Mouse (Mus musculus) lung, postnatal 25 days (tissue): ENCODE measurements around the gene St3gal2.
"Not testable (repeated sequence)": the region's sequence is repeated elsewhere in the genome, so short reads cannot be mapped to it uniquely, and the experiment has no call there.

Experiments
- DNase-seq: peaks from one replicate; pipeline ENCODE4 v3.0.0; 2022; ENCODE audit warnings: low spot score

St3gal2 gene

GRCm38 (mm10) chr8:110944276-110944876 lies 24.7 kb downstream of the St3gal2 start:
- DNase-seq = no peak

- no peak for DNase-seq
Observed at GRCm38 (mm10) chr8:110945716-110946115, 26.0 kb downstream of the St3gal2 start.

DNA sequence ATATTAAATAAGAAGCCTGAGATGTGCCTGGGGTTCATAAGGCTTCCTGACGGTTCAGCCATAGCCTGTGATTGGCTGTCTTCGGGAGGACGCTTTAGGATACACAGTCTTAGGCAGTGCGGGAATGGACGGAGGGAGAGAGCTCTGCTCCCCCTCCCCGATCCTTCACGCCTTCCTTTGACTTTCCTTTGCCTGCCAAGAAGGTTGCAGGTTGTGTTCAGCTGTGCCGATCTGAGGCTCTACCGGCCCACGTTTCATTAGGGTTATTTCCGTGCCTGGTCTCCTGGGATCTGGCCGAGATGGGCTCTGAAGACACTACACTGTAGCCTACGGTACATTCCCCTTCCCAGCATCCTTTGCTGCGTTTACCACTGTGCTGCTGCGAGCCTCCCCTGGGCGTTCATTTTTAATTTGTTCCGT lies 30.4 kb downstream of the St3gal2 start:
- peak; percentile 43 for DNase-seq

GRCm38 (mm10) chr8:110954776-110955175 lies 35.1 kb downstream of the St3gal2 start:
- DNase-seq = no peak

GRCm38 (mm10) chr8:110956619-110957450 lies 37.1 kb downstream of the St3gal2 start:
- DNase-seq = no peak

GRCm38 (mm10) chr8:110957471-110957870 lies 37.7 kb downstream of the St3gal2 start:
- no peak for DNase-seq

GRCm38 (mm10) chr8:110958135-110958534 lies 38.4 kb downstream of the St3gal2 start:
- no peak for DNase-seq

GRCm38 (mm10) chr8:110958553-110958952 lies 38.8 kb downstream of the St3gal2 start:
- DNase-seq = not testable (repeated sequence)

DNA sequence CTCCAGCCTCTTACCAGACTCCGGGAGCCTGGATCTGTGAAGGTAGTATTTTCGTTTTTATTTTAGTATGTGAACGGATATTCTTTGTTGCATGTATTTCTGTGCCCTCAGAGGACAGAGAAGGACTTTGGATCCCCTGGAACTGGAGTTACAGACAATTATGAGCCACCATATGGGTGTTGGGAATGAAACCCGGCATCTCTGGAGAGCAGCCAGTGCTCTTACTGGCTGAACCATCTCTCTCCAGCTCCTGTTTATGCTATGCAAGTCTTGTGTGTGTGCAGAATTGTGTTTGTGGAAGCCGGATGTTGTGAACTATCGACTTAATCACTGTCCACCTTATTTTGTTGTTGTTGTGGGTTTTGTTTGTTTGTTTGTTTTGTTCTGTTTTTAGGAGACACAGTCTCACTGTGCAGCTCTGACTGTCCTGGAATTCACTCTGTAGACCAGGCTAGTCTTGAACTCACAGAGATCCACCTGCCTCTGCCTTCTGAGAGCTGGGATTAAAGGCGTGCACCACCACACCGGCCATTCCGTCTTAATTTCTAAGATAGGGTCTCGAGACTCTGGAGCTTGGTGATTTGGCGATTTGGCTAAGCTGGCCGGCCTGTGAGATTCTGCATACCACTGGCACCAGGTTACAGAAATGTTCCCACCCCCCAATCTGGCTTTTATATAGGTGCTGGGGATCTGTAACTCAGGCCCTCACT lies 39.5 kb downstream of the St3gal2 start:
- no peak for DNase-seq

GRCm38 (mm10) chr8:110959906-110960305 lies 40.2 kb downstream of the St3gal2 start:
- no peak for DNase-seq

DNA sequence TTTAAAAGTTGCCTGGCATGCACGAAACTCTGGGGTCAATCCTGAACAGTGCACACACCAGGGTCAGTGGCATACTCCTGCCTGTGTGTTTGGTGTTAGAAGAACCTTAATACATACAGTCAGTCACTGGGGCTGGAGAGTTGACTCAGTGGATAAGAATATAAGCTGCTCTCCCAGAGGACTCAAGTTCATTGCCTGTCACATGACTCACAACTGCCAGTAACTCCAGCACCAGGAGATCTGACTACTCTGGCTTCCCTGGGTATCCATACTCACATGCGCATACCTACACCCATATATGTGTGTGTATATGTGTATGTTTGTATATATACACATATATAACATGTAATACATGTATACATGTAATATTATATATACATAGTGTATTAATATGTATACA lies 43.3 kb downstream of the St3gal2 start:
- no peak for DNase-seq

GRCm38 (mm10) chr8:110964666-110965065 lies 44.9 kb downstream of the St3gal2 start:
- DNase-seq = no peak

GRCm38 (mm10) chr8:110965594-110965993 lies 45.9 kb downstream of the St3gal2 start:
- peak; percentile 91 for DNase-seq

GRCm38 (mm10) chr8:110966586-110966985 lies 46.9 kb downstream of the St3gal2 start:
- DNase-seq = peak; percentile 61

- DNase-seq = no peak
Observed at GRCm38 (mm10) chr8:110967326-110967725, 47.6 kb downstream of the St3gal2 start.

GRCm38 (mm10) chr8:110969910-110970770 lies 50.4 kb downstream of the St3gal2 start:
- peak; percentile 92 for DNase-seq

- not testable (repeated sequence) for DNase-seq
Observed at GRCm38 (mm10) chr8:110976532-110976931, 56.8 kb downstream of the St3gal2 start.

DNA sequence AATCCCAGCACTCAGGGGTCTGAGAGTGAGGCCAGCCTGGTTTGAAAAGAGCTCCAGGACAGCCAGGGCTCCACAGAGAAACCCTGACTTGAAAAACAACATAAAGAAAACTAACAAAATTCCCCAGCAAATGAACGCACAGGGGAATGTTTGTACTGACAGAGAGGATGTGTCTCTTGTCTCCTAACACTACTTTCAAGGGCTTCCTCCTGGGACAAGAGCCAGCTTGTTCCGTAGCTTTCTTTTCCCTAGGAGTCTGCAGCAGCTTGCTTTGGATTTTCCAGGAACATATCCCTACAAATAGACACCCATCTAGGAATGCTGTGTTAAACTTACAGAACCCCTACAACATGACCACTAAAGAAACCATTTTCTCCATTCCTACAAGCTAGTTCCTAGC lies 58.3 kb downstream of the St3gal2 start:
- not testable (repeated sequence) for DNase-seq

DNA sequence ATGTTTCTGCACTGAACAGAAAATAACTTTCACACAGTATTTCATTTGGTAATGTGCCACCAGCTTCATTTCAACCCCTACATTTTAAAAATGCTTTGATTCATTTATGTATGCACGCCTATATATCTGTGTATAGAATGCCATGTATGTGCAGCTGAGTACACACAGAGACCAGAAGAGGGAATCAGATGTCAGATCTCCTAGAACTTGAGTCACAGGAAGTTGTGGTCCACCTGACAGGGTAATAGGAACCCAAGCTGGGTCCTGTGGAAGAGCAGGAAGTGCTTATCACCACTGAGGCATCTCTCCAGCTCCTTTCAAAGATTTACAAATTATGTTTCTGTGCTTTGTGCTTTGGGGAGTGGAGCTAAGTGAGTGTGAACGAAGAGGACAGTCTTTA lies 61.6 kb downstream of the St3gal2 start:
- DNase-seq = no peak

- DNase-seq = no peak
Observed at GRCm38 (mm10) chr8:110987805-110988744, 68.4 kb downstream of the St3gal2 start.

DNA sequence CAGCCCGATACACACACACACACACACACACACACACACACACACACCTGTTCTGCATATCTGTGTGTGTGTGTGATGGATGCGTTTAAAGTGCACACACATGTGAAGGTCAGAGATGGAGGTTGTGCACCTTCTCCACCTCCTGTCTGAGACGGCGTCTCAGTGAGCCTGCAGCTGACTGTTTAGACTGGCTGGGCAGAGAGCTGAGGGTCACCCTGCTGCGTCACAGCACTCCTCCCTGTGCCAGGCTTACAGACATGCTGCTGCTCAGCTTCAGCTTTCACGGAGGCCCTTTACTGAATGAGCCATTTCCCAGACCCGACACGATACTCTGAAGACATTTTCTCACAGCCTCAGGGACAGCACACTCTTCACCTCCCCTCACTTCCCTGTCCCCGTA lies 70.3 kb downstream of the St3gal2 start:
- DNase-seq = no peak
